Mouse (Mus musculus) hindbrain, embryonic 13.5 days (tissue): ENCODE results near the gene Rora. TPM values are rescaled to one million over a fixed set of nuclear protein-coding genes. Genes with fewer than 3 reads are reported as not detected.

Experiments
- ATAC-seq: fragments of 200-750 bp; cut with Nextera tagmentation; 2 replicates; pipeline ENCODE4 v1.8.0; 2017; ENCODE audit warnings: moderate TSS enrichment; ENCODE audit not compliant: low FRiP score
- H3K27ac ChIP-seq: fragments of 300-500 bp; sonication (generic); 2 replicates; pipeline ENCODE4 v1.5.1; 2015; ENCODE audit warnings: inconsistent platforms, mild to moderate bottlenecking, moderate library complexity
- H3K27me3 ChIP-seq: fragments of 300-500 bp; sonication (generic); 2 replicates; pipeline ENCODE4 v1.6.1; 2015; ENCODE audit warnings: mild to moderate bottlenecking, inconsistent platforms
- H3K36me3 ChIP-seq: fragments of 300-500 bp; sonication (generic); 2 replicates; pipeline ENCODE4 v1.6.1; 2015; ENCODE audit warnings: mild to moderate bottlenecking, inconsistent platforms
- H3K4me1 ChIP-seq: fragments of 300-500 bp; sonication (generic); replicated peaks from 2 replicates; pipeline ENCODE4 v1.6.1; 2015; ENCODE audit warnings: inconsistent platforms
- H3K4me2 ChIP-seq: fragments of 300-500 bp; sonication (generic); 2 replicates; pipeline ENCODE4 v1.6.1; 2015; ENCODE audit warnings: inconsistent platforms, mild to moderate bottlenecking, moderate library complexity
- H3K4me3 ChIP-seq: fragments of 300-500 bp; sonication (generic); 2 replicates; pipeline ENCODE4 v1.5.1; 2015; ENCODE audit warnings: mild to moderate bottlenecking, inconsistent platforms
- H3K9ac ChIP-seq: fragments of 300-500 bp; sonication (generic); 2 replicates; pipeline ENCODE4 v1.6.1; 2015; ENCODE audit warnings: mild to moderate bottlenecking, inconsistent platforms
- H3K9me3 ChIP-seq: fragments of 300-500 bp; sonication (generic); 2 replicates; pipeline ENCODE4 v1.6.1; 2016; ENCODE audit warnings: inconsistent platforms
- WGBS: fragments of 180-500 bp; shearing (Covaris S2); methylation state at CpG from one replicate; pipeline ENCODE4 v1.1.7; 2015; 5-methylcytosine and 5-hydroxymethylcytosine counted together
- polyA plus RNA-seq: library from polyadenylated mRNA; unstranded; fragments of >200 nt; fragmentation: Nextera tagmentation; extraction: Ambion mirVana; gene quantifications from 2 replicates; pipeline ENCODE4 v1.2.1, GENCODE M21; 2015

Gene Rora
- polyA plus RNA-seq, 1 experiment from 2014 or later: 25.0 TPM

- Histone ChIP-seq H3K36me3 (no peaks in the 10 kb centered on the region), H3K4me3 (no peak overlapping the region)
- ATAC-seq: no peak
Measured at GRCm38 (mm10) chr9:68804229-68804628, 150.6 kb downstream of the Rora start.

GRCm38 (mm10) chr9:68805776-68806175, 152.2 kb downstream of the Rora start:
- no peaks in the 10 kb centered on the region for H3K36me3 ChIP-seq
- H3K27me3 ChIP-seq: no peaks in the 10 kb centered on the region
- H3K9me3 ChIP-seq: no peaks in the 10 kb centered on the region
- H3K4me2 ChIP-seq: no peak overlapping the region
- peak overlapping the region; percentile 30; the same call in 1 of the 2 replicates for H3K27ac ChIP-seq
- H3K4me1 ChIP-seq: peaks cover 28% of the 10 kb centered on the region; the same call in 1 of the 2 replicates
- H3K9ac ChIP-seq: no peak overlapping the region
- H3K4me3 ChIP-seq: no peak overlapping the region
- no peak for ATAC-seq
- 61% methylated on average over 5 of the region's 5 CpGs for whole genome bisulfite sequencing

More at GRCm38 (mm10) chr9:68804229-68804628, 150.6 kb downstream of the Rora start:
- H3K27me3 ChIP-seq: no peaks in the 10 kb centered on the region
- 73% methylated on average over 6 of the region's 6 CpGs for WGBS
- no peaks in the 10 kb centered on the region for H3K9me3 ChIP-seq
- no peak overlapping the region for H3K27ac ChIP-seq
- H3K4me2 ChIP-seq: no peak overlapping the region
- no peak overlapping the region for H3K9ac ChIP-seq
- peaks cover 28% of the 10 kb centered on the region; the same call in 1 of the 2 replicates for H3K4me1 ChIP-seq

GRCm38 (mm10) chr9:68807735-68808134, 154.1 kb downstream of the Rora start:
- Histone ChIP-seq H3K27me3 (no peaks in the 10 kb centered on the region), H3K4me2 (no peak overlapping the region), H3K27ac (no peak overlapping the region), H3K4me3 (no peak overlapping the region), H3K9ac (no peak overlapping the region), H3K9me3 (no peaks in the 10 kb centered on the region), H3K4me1 (peaks cover 28% of the 10 kb centered on the region; the same call in 1 of the 2 replicates), H3K36me3 (no peaks in the 10 kb centered on the region)
- ATAC-seq: no peak
- 93% methylated on average over 2 of the region's 2 CpGs for WGBS

DNA sequence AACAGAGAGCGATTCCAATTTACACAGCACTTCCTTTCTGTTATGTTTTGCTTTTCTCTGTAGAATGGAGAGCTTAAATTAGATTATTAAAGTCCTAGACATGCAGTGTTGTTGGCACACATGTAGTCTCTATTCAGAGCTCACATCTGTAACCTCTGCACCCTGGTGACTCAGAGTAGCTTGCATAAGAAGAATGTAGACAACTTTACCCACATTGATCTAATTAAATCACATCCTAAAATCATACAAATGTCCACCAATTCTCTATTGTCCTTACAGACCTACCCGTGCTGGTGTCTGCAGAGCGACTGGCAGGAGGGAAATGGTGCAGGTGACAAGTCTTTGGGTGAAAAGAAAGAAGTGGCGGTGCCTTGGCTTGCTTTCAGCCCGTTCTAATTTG, 155.9 kb downstream of the Rora start:
- no peaks in the 10 kb centered on the region for H3K27me3 ChIP-seq
- no peak for ATAC-seq
- no peak overlapping the region for H3K9ac ChIP-seq
- H3K9me3 ChIP-seq: no peaks in the 10 kb centered on the region
- no peak overlapping the region for H3K4me2 ChIP-seq
- H3K36me3 ChIP-seq: no peaks in the 10 kb centered on the region
- WGBS: 77% methylated on average over 5 of the region's 5 CpGs
- H3K27ac ChIP-seq: no peak overlapping the region
- no peak overlapping the region for H3K4me3 ChIP-seq
- peaks cover 29% of the 10 kb centered on the region; the same call in 1 of the 2 replicates for H3K4me1 ChIP-seq

GRCm38 (mm10) chr9:68814723-68815122, 161.1 kb downstream of the Rora start:
- Histone ChIP-seq H3K27me3 (no peaks in the 10 kb centered on the region), H3K4me2 (no peak overlapping the region), H3K36me3 (no peaks in the 10 kb centered on the region), H3K9ac (no peak overlapping the region), H3K9me3 (no peaks in the 10 kb centered on the region), H3K27ac (no peak overlapping the region), H3K4me1 (peaks cover 9% of the 10 kb centered on the region; the same call in 1 of the 2 replicates), H3K4me3 (no peak overlapping the region)
- 86% methylated on average over 1 of the region's 1 CpGs for WGBS
- no peak for ATAC-seq

DNA sequence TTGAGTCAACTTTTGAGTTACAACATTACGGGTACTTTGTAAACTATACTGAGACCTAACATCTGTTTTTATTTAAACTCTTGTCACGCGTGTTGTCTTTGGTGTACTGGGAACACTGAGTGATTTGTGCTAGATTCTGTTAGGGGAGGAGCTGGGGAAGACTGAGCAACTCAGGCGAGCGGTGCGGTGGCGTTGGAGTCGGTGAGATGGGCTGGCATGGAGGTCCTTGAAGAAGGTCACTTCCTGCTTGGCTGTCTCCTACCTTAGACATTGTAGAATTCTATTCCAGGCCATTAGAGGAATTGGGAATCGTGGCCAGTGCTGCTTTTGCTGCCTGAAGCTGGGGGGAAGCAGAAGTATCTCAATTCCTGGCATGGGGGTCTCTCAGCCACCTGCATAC, 162.3 kb downstream of the Rora start:
- no peak overlapping the region for H3K9ac ChIP-seq
- H3K4me1 ChIP-seq: peaks cover 14% of the 10 kb centered on the region; the same call in 1 of the 2 replicates
- no peaks in the 10 kb centered on the region for H3K27me3 ChIP-seq
- no peaks in the 10 kb centered on the region for H3K9me3 ChIP-seq
- no peak for ATAC-seq
- H3K4me3 ChIP-seq: no peak overlapping the region
- 88% methylated on average over 9 of the region's 9 CpGs for WGBS
- H3K4me2 ChIP-seq: no peak overlapping the region
- H3K36me3 ChIP-seq: no peaks in the 10 kb centered on the region
- H3K27ac ChIP-seq: no peak overlapping the region

GRCm38 (mm10) chr9:68820036-68820435, 166.4 kb downstream of the Rora start:
- Histone ChIP-seq H3K4me2 (no peak overlapping the region), H3K9me3 (no peaks in the 10 kb centered on the region), H3K27me3 (no peaks in the 10 kb centered on the region), H3K4me3 (no peak overlapping the region), H3K9ac (no peak overlapping the region), H3K4me1 (0 out of 2 replicates have a peak, but pooled peaks cover 5% of the 10 kb centered on the region), H3K36me3 (no peaks in the 10 kb centered on the region), H3K27ac (no peak overlapping the region)
- 83% methylated on average over 4 of the region's 4 CpGs for WGBS
- ATAC-seq: no peak

GRCm38 (mm10) chr9:68820478-68820877, 166.9 kb downstream of the Rora start:
- Histone ChIP-seq H3K9ac (no peak overlapping the region), H3K36me3 (no peaks in the 10 kb centered on the region), H3K27me3 (no peaks in the 10 kb centered on the region), H3K9me3 (no peaks in the 10 kb centered on the region), H3K27ac (no peak overlapping the region), H3K4me3 (no peak overlapping the region), H3K4me1 (0 out of 2 replicates have a peak, but pooled peaks cover 5% of the 10 kb centered on the region), H3K4me2 (no peak overlapping the region)
- ATAC-seq: no peak

- H3K27me3 ChIP-seq: no peaks in the 10 kb centered on the region
- 73% methylated on average over 1 of the region's 1 CpGs for WGBS
- H3K4me2 ChIP-seq: no peak overlapping the region
- H3K4me1 ChIP-seq: 0 out of 2 replicates have a peak, but pooled peaks cover 5% of the 10 kb centered on the region
- H3K27ac ChIP-seq: no peak overlapping the region
- no peak for ATAC-seq
- no peaks in the 10 kb centered on the region for H3K9me3 ChIP-seq
- no peak overlapping the region for H3K4me3 ChIP-seq
- no peak overlapping the region for H3K9ac ChIP-seq
- H3K36me3 ChIP-seq: no peaks in the 10 kb centered on the region
Measured at GRCm38 (mm10) chr9:68821388-68821787, 167.8 kb downstream of the Rora start.

DNA sequence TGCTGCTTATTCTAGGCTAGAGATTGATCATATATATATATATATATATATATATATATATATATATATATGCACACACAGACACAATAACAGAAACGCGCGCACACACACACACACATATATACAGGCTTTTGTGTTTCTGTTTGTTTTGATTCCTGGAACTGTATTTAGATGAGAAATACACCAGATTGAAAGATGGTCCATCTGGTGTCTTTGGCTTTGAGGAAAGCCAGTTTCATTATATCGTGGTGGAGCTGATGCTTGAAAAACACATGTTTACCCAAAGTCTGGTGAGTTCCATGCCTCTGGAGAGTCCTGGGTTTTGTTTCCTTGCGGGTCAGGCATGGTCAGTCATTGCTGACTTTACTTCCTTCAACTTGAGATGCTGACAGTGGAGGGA, 169.7 kb downstream of the Rora start:
- WGBS: 87% methylated on average over 5 of the region's 5 CpGs
- no peaks in the 10 kb centered on the region for H3K9me3 ChIP-seq
- 0 out of 2 replicates have a peak, but pooled peaks cover 5% of the 10 kb centered on the region for H3K4me1 ChIP-seq
- H3K9ac ChIP-seq: no peak overlapping the region
- no peak overlapping the region for H3K4me2 ChIP-seq
- no peak for ATAC-seq
- H3K27me3 ChIP-seq: no peaks in the 10 kb centered on the region
- no peaks in the 10 kb centered on the region for H3K36me3 ChIP-seq
- no peak overlapping the region for H3K27ac ChIP-seq
- H3K4me3 ChIP-seq: no peak overlapping the region

DNA sequence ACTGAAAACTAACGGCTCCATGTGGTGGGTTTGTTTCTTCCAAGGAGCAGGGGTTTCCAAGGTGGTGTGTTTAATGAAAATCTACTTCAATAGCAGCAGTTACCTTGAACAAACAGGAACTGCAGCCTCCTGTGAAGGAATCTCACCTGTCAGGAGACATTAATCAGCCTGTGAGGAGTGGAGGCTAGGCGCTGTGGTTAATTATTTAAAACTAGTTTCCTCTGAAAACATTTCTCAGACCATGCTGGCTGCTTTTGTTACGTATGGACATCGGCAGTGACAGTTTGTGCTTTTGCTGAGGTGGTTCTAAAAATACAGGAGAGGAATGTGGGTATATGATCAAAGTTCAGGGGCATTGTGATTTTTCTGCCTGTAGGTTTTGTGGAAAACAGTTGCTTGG, 171.5 kb downstream of the Rora start:
- Histone ChIP-seq H3K36me3 (no peaks in the 10 kb centered on the region), H3K27ac (no peak overlapping the region), H3K4me1 (0 out of 2 replicates have a peak, but pooled peaks cover 5% of the 10 kb centered on the region), H3K9me3 (no peaks in the 10 kb centered on the region), H3K9ac (no peak overlapping the region), H3K4me3 (no peak overlapping the region), H3K27me3 (no peaks in the 10 kb centered on the region), H3K4me2 (no peak overlapping the region)
- no peak for ATAC-seq
- 79% methylated on average over 4 of the region's 4 CpGs for WGBS

GRCm38 (mm10) chr9:68825841-68826240, 172.3 kb downstream of the Rora start:
- Histone ChIP-seq H3K9ac (no peak overlapping the region), H3K36me3 (no peaks in the 10 kb centered on the region), H3K4me1 (no peaks in the 10 kb centered on the region), H3K4me2 (no peak overlapping the region), H3K4me3 (no peak overlapping the region), H3K9me3 (no peaks in the 10 kb centered on the region), H3K27ac (no peak overlapping the region), H3K27me3 (no peaks in the 10 kb centered on the region)
- 92% methylated on average over 3 of the region's 3 CpGs for WGBS
- no peak for ATAC-seq

GRCm38 (mm10) chr9:68827441-68827840, 173.9 kb downstream of the Rora start:
- H3K9ac ChIP-seq: no peak overlapping the region
- no peaks in the 10 kb centered on the region for H3K36me3 ChIP-seq
- H3K4me3 ChIP-seq: no peak overlapping the region
- no peaks in the 10 kb centered on the region for H3K27me3 ChIP-seq
- WGBS: 78% methylated on average over 3 of the region's 3 CpGs
- ATAC-seq: no peak
- no peaks in the 10 kb centered on the region for H3K4me1 ChIP-seq
- H3K27ac ChIP-seq: no peak overlapping the region
- no peaks in the 10 kb centered on the region for H3K9me3 ChIP-seq
- no peak overlapping the region for H3K4me2 ChIP-seq
